Mouse (Mus musculus): Measurements from ENCODE around the gene Aqp9. TPM values are rescaled to one million over a fixed set of nuclear protein-coding genes. Genes with fewer than 3 reads are reported as not detected.

Gene Aqp9
- total and polyA plus RNA-seq, 2 experiments: 114 to 300 TPM

DNA sequence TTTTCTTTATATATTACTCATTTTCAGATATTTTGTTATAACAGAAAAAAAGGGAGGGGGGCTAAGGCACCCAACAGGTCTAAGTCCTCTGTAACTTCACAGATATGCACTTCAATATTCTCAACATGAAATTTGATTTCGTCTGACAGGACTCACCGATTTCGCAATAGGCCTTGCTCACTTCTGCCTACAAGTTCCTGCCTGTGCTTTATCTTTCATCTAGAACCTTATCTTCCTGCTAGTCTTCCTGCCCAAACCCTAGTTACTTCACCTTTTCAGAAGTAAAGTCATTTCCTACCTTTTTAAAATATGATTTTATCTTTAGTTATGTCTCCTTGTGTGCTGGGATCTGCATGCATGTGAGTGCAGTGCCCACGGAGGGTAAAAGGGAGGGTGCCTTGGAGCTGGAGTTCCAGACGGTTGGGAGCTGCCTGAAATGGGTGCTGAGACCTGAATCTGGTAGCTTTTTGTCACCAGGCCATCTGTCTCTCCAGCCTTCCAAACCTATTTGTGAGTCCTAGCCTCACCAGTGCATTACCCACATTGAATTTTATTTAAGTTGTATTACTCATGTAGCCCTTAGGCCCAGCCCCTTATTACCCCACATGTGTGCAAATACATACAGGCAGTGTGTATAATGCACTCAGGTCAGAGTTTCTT, 6.0 kb upstream of the Aqp9 start:
- WGBS: 31% methylated on average over 5 of the region's 5 CpGs
- peak overlapping the region; percentile 73 for H3K27ac ChIP-seq (replicated peaks; ENCODE audit: insufficient read depth, low read depth, low read length)
- no peak for TF ChIP-seq POLR2A (IDR thresholded peaks at IDR 0.05; ENCODE audit: extremely low read depth, insufficient read depth, low read length)
- TF ChIP-seq CTCF (IDR thresholded peaks at IDR 0.05; ENCODE audit: low read depth, low read length): no peak
- H3K9ac ChIP-seq (ENCODE audit: low read depth, low read length): no peak overlapping the region
- H3K27me3 ChIP-seq (ENCODE audit: control insufficient read depth, insufficient read depth, low read length): no peaks in the 10 kb centered on the region
- H3K4me3 ChIP-seq (ENCODE audit: insufficient read depth, low read depth, low read length): no peak overlapping the region
- no peaks in the 10 kb centered on the region for H3K36me3 ChIP-seq (ENCODE audit: control insufficient read depth, insufficient read depth, low read length)
- no peaks in the 10 kb centered on the region for H3K79me2 ChIP-seq (ENCODE audit: control insufficient read depth, insufficient read depth, low read length)
- DNase-seq (ENCODE audit: extremely low read depth, low read depth, low spot score): peak; percentile 80
- peaks cover 20% of the 10 kb centered on the region for H3K4me1 ChIP-seq (ENCODE audit: control insufficient read depth, insufficient read depth, low read length)

DNA sequence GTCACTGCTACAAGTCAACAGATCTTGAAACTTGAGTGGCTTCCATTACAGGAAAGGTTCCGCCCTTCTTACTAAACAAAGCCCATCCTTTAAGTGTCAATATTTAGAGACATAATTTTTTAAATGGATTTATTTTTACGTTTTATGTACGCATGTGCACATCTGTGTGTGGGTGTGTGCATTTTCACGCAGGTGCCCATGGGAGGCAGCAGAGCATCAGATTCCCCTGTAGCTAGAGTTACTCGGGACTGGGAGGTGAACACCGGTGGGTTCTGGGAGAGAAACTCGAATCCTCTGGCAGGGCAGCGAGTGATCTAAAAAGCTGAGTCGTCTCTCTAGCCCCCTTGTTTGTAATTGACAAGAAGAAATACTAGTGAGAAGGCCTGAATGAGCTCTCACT, 5.1 kb upstream of the Aqp9 start:
- TF ChIP-seq CTCF (IDR thresholded peaks at IDR 0.05; ENCODE audit: low read depth, low read length): peak; percentile 18; the same call in 1 of the 2 replicates
- TF ChIP-seq POLR2A (IDR thresholded peaks at IDR 0.05; ENCODE audit: extremely low read depth, insufficient read depth, low read length): no peak
- Histone ChIP-seq H3K9ac (ENCODE audit: low read depth, low read length) (no peak overlapping the region), H3K36me3 (ENCODE audit: control insufficient read depth, insufficient read depth, low read length) (no peaks in the 10 kb centered on the region), H3K79me2 (ENCODE audit: control insufficient read depth, insufficient read depth, low read length) (peaks cover 1% of the 10 kb centered on the region; the same call in 1 of the 2 replicates), H3K4me3 (ENCODE audit: insufficient read depth, low read depth, low read length) (no peak overlapping the region), H3K4me1 (ENCODE audit: control insufficient read depth, insufficient read depth, low read length) (peaks cover 21% of the 10 kb centered on the region), H3K27me3 (ENCODE audit: control insufficient read depth, insufficient read depth, low read length) (no peaks in the 10 kb centered on the region), H3K27ac (replicated peaks; ENCODE audit: insufficient read depth, low read depth, low read length) (0 out of 2 replicates have a peak overlapping the region, but pooled peaks have one; percentile 10)
- no peak for DNase-seq (ENCODE audit: extremely low read depth, low read depth, low spot score)
- 74% methylated on average over 9 of the region's 9 CpGs for WGBS

DNA sequence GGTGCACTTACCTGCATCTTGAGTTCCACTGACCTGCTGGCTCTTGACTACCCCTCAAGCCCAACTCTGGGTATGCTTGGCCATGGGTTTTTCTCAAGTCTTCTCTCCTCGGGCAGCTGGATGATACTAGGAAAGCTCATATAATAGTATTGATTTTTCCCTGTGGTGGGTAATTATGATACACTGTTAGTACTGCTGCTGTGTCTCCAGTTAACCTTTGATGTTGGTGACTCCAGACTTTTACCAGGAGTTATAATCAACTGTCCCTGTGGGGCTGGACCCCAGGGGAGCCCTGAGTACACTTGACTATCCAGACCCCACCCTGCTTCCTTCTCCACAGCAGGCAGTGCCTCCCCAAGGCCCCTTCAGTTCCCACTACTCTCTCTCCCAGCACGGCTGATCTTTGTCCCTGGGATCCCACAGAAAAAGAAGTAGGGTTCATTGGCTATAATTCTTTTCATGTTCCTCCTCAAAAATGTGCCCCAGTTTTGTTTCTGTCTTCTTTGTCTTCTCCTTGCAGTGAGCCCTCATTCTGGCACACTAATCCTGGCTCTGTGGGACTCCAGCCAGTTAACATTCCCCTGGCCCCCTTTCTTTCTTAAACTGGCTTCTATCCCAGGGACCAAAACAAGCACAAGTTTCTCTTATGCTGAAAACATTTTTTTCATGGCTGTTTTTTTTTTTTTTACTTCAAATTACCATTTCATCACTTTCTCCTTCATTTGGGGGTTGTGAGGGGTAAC, 838 bp downstream of the Aqp9 start:
- no peaks in the 10 kb centered on the region for H3K27me3 ChIP-seq (ENCODE audit: control insufficient read depth, insufficient read depth, low read length)
- DNase-seq (ENCODE audit: extremely low read depth, low read depth, low spot score): no peak
- H3K36me3 ChIP-seq (ENCODE audit: control insufficient read depth, insufficient read depth, low read length): no peaks in the 10 kb centered on the region
- H3K4me3 ChIP-seq (ENCODE audit: insufficient read depth, low read depth, low read length): no peak overlapping the region
- peaks cover 34% of the 10 kb centered on the region for H3K4me1 ChIP-seq (ENCODE audit: control insufficient read depth, insufficient read depth, low read length)
- H3K79me2 ChIP-seq (ENCODE audit: control insufficient read depth, insufficient read depth, low read length): peaks cover 2% of the 10 kb centered on the region; the same call in 1 of the 2 replicates
- WGBS: 21% methylated on average over 2 of the region's 2 CpGs
- peak overlapping the region; percentile 48 for H3K9ac ChIP-seq (ENCODE audit: low read depth, low read length)
- no peak for TF ChIP-seq POLR2A (IDR thresholded peaks at IDR 0.05; ENCODE audit: extremely low read depth, insufficient read depth, low read length)
- no peak for TF ChIP-seq CTCF (IDR thresholded peaks at IDR 0.05; ENCODE audit: low read depth, low read length)
- peak overlapping the region; percentile 85 for H3K27ac ChIP-seq (replicated peaks; ENCODE audit: insufficient read depth, low read depth, low read length)

DNA sequence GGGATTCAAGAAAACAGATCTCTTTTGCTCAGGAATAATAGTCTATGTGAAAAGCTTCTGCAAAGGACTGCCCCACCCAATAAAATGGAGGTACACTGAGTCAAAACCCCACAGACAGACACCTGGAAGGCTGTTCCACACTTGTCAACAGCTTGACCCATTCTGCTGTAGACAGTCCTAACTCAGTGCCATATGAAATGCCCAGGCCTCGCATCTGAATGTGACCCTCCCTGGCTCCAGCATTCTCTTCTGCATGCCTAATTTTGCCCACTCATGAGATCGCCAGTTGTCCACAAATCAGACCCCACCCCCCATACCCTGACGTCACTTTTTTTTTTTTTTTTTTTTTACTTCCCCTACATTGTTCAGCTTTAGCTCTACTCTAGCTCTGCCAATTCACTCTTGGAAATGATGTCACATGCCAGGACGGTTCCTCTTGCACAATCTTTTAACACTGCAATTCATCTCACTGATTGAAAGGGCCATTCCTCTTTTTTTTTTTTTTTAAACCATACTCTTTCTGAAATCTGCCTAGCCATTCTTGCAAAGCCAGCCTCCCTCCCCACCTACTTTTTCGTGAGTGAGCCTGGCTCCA, 1.5 kb downstream of the Aqp9 start:
- no peak for TF ChIP-seq POLR2A (IDR thresholded peaks at IDR 0.05; ENCODE audit: extremely low read depth, insufficient read depth, low read length)
- no peak for TF ChIP-seq CTCF (IDR thresholded peaks at IDR 0.05; ENCODE audit: low read depth, low read length)
- Histone ChIP-seq H3K36me3 (ENCODE audit: control insufficient read depth, insufficient read depth, low read length) (no peaks in the 10 kb centered on the region), H3K9ac (ENCODE audit: low read depth, low read length) (peak overlapping the region; percentile 19; the same call in 1 of the 2 replicates), H3K4me3 (ENCODE audit: insufficient read depth, low read depth, low read length) (no peak overlapping the region), H3K27ac (replicated peaks; ENCODE audit: insufficient read depth, low read depth, low read length) (peak overlapping the region; percentile 85), H3K27me3 (ENCODE audit: control insufficient read depth, insufficient read depth, low read length) (no peaks in the 10 kb centered on the region), H3K79me2 (ENCODE audit: control insufficient read depth, insufficient read depth, low read length) (peaks cover 2% of the 10 kb centered on the region; the same call in 1 of the 2 replicates), H3K4me1 (ENCODE audit: control insufficient read depth, insufficient read depth, low read length) (peaks cover 34% of the 10 kb centered on the region)
- peak; percentile 97 for DNase-seq (ENCODE audit: extremely low read depth, low read depth, low spot score)
- WGBS: 15% methylated on average over 5 of the region's 5 CpGs

DNA sequence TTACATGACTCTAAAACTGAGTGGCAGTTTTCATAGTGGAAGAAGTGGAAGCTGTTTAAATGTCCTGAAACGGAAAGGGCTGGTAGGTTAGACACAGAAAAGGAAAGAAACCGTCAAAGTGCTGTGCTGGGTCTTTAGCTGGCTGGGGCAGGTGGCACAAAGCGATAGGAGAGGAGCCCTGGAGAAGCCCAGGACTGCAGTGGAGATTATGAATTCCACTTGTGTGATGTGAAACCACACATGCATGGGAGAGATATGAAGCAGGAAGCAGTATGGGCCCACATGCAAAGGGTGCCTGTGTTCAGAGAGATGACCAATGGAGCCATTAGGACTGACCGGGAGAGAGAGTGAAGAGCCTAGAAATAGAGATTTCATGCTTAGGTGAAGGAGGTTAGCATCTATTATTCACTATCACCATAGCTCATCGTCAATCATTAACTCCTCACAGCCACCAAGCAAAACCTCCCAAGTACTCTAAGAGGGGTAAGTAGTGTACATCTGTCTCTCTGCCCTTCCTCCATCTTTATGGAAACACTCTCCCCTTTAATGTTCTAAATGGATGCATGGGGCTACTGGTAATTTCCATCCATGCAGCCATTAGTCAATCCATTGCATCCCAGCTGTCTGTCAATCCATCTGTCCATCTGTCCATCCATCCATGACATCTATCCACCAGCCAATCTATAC, 2.3 kb downstream of the Aqp9 start:
- peaks cover 4% of the 10 kb centered on the region; the same call in 1 of the 2 replicates for H3K79me2 ChIP-seq (ENCODE audit: control insufficient read depth, insufficient read depth, low read length)
- TF ChIP-seq POLR2A (IDR thresholded peaks at IDR 0.05; ENCODE audit: extremely low read depth, insufficient read depth, low read length) (no peak), CTCF (IDR thresholded peaks at IDR 0.05; ENCODE audit: low read depth, low read length) (no peak)
- no peak overlapping the region for H3K4me3 ChIP-seq (ENCODE audit: insufficient read depth, low read depth, low read length)
- no peaks in the 10 kb centered on the region for H3K36me3 ChIP-seq (ENCODE audit: control insufficient read depth, insufficient read depth, low read length)
- H3K4me1 ChIP-seq (ENCODE audit: control insufficient read depth, insufficient read depth, low read length): peaks cover 34% of the 10 kb centered on the region
- no peak for DNase-seq (ENCODE audit: extremely low read depth, low read depth, low spot score)
- WGBS: 90% methylated on average over 5 of the region's 5 CpGs
- H3K27me3 ChIP-seq (ENCODE audit: control insufficient read depth, insufficient read depth, low read length): no peaks in the 10 kb centered on the region
- no peak overlapping the region for H3K9ac ChIP-seq (ENCODE audit: low read depth, low read length)
- peak overlapping the region; percentile 87 for H3K27ac ChIP-seq (replicated peaks; ENCODE audit: insufficient read depth, low read depth, low read length)
